Mouse (Mus musculus) lung, postnatal 0 days (tissue): ENCODE data around the gene Cxcr2. TPM values are rescaled to one million over a fixed set of nuclear protein-coding genes. Genes with fewer than 3 reads are reported as not detected.

ENCODE experiments used
- ATAC-seq: fragments of 200-750 bp; cut with Nextera tagmentation; 2 replicates; pipeline ENCODE4 v1.8.0; 2017; ENCODE audit warnings: moderate library complexity
- DNase-seq: peaks from one replicate; pipeline ENCODE4 v3.0.0-alpha.2; 2016; ENCODE audit warnings: low spot score
- H3K27ac ChIP-seq: fragments of 300-500 bp; sonication (generic); 2 replicates; pipeline ENCODE4 v1.5.1; 2014; ENCODE audit warnings: antibody characterized with exemption, mild to moderate bottlenecking, low read length, mixed read lengths
- H3K27me3 ChIP-seq: fragments of 300-500 bp; sonication (generic); replicated peaks from 2 replicates; pipeline ENCODE4 v1.6.1; 2014; ENCODE audit warnings: low read length, mixed read lengths; ENCODE audit not compliant: insufficient read depth
- H3K36me3 ChIP-seq: fragments of 300-500 bp; sonication (generic); 2 replicates; pipeline ENCODE4 v1.6.1; 2014; ENCODE audit warnings: low read length, mixed read lengths; ENCODE audit not compliant: insufficient read depth
- H3K4me1 ChIP-seq: fragments of 300-500 bp; sonication (generic); 2 replicates; pipeline ENCODE4 v1.6.1; 2014; ENCODE audit warnings: antibody characterized with exemption, low read depth, low read length, mixed read lengths; ENCODE audit not compliant: insufficient read depth
- H3K4me2 ChIP-seq: fragments of 300-500 bp; sonication (generic); replicated peaks from 2 replicates; pipeline ENCODE4 v1.6.1; 2014; ENCODE audit warnings: low read depth, mild to moderate bottlenecking, low read length, moderate library complexity, mixed read lengths
- H3K4me3 ChIP-seq: fragments of 300-500 bp; sonication (generic); 2 replicates; pipeline ENCODE4 v1.5.1; 2014; ENCODE audit warnings: low read depth, low read length
- H3K9ac ChIP-seq: fragments of 300-500 bp; sonication (generic); replicated peaks from 2 replicates; pipeline ENCODE4 v1.6.1; 2014; ENCODE audit warnings: low read depth, mild to moderate bottlenecking
- H3K9me3 ChIP-seq: fragments of 300-500 bp; sonication (generic); 2 replicates; pipeline ENCODE4 v1.6.1; 2016; ENCODE audit warnings: low read length, mixed read lengths
- CTCF ChIP-seq: IDR thresholded peaks from 2 replicates; pipeline ENCODE4 v1.5.1; 2016; ENCODE audit warnings: antibody characterized with exemption, mild to moderate bottlenecking
- EP300 ChIP-seq: IDR thresholded peaks from 2 replicates; pipeline ENCODE4 v1.6.1; 2016; ENCODE audit warnings: antibody characterized with exemption, mild to moderate bottlenecking, control low read depth
- WGBS: fragments of 180-500 bp; shearing (Covaris S2); extraction: QIAGEN DNeasy Blood & Tissue Kit; methylation state at CpG from one replicate; pipeline ENCODE4 v1.1.7; 2014; 5-methylcytosine and 5-hydroxymethylcytosine counted together
- polyA plus RNA-seq: library from polyadenylated mRNA; unstranded; fragments of >200 nt; fragmentation: Nextera tagmentation; extraction: Ambion mirVana; gene quantifications from 2 replicates; pipeline ENCODE4 v1.2.1, GENCODE M21; 2015

The Cxcr2 gene
- polyA plus RNA-seq, 1 experiment from 2014 or later = 1.9 TPM

DNA sequence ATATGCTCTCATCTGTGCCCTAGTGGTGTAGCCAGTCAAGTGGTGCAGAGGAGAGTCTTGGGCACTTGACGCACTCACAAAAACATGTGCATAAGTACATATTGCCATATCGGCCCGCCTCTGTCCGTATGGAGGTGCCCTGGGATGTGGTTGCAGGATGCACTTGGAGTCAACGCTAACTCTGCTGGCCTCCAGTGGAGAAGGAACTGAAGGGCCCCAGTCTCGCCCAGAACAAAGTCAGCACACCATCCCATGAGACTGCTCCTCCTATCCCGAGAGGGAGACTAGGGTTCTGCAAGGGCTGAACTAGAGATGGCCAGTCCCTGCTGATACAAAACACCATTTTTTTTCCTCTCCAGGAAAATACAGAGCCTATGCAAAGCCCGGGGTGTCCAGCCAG is 30.6 kb upstream of the Cxcr2 start:
- Histone ChIP-seq H3K4me2 (no peak overlapping the region), H3K4me3 (no peak overlapping the region), H3K36me3 (no peaks in the 10 kb centered on the region), H3K27ac (no peak overlapping the region), H3K9me3 (no peaks in the 10 kb centered on the region), H3K9ac (no peak overlapping the region), H3K27me3 (no peaks in the 10 kb centered on the region), H3K4me1 (peaks cover 7% of the 10 kb centered on the region; the same call in 1 of the 2 replicates)
- ATAC-seq (no peak), DNase-seq (peak; percentile 47)
- TF ChIP-seq EP300 (no peak), CTCF (no peak; the same call in 1 of the 2 replicates)
- WGBS = 50% methylated on average over 8 of the region's 8 CpGs

- TF ChIP-seq EP300 = no peak
- no peak for TF ChIP-seq CTCF
- Histone ChIP-seq H3K4me1 (peaks cover 7% of the 10 kb centered on the region; the same call in 1 of the 2 replicates), H3K4me2 (peak within 1 kb of the TSS; percentile 85), H3K9ac (peak within 1 kb of the TSS; percentile 32), H3K4me3 (peak within 1 kb of the TSS; percentile 53), H3K27ac (peak within 1 kb of the TSS; percentile 14; the same call in 1 of the 2 replicates), H3K9me3 (no peaks in the 10 kb centered on the region), H3K27me3 (no peaks in the 10 kb centered on the region), H3K36me3 (no peaks in the 10 kb centered on the region)
- peak; percentile 75 for DNase-seq
- WGBS = 3% methylated on average over 74 of the region's 84 CpGs
- peak; percentile 81 for ATAC-seq
Measured at GRCm38 (mm10) chr1:74124021-74124981, 29.5 kb upstream of the Cxcr2 start, which contains the start of gene Tns1. TSS of gene Tns1 (minus strand) at chr1:74124449.

GRCm38 (mm10) chr1:74124991-74125552 is 28.7 kb upstream of the Cxcr2 start, which contains the start of gene Rufy4:
TSS of gene Rufy4 (plus strand) at chr1:74125541.
- H3K27ac ChIP-seq = no peak within 1 kb of the TSS
- peak within 1 kb of the TSS; percentile 32 for H3K9ac ChIP-seq
- H3K27me3 ChIP-seq = no peaks in the 10 kb centered on the region
- H3K9me3 ChIP-seq = no peaks in the 10 kb centered on the region
- H3K4me1 ChIP-seq = peaks cover 7% of the 10 kb centered on the region; the same call in 1 of the 2 replicates
- peak within 1 kb of the TSS; percentile 53 for H3K4me3 ChIP-seq
- H3K4me2 ChIP-seq = peak within 1 kb of the TSS; percentile 85
- 1% methylated on average over 12 of the region's 12 CpGs for WGBS
- peak; percentile 87 for DNase-seq
- no peaks in the 10 kb centered on the region for H3K36me3 ChIP-seq
- peak; percentile 86 for TF ChIP-seq CTCF
- TF ChIP-seq EP300 = no peak
- ATAC-seq = peak; percentile 34

DNA sequence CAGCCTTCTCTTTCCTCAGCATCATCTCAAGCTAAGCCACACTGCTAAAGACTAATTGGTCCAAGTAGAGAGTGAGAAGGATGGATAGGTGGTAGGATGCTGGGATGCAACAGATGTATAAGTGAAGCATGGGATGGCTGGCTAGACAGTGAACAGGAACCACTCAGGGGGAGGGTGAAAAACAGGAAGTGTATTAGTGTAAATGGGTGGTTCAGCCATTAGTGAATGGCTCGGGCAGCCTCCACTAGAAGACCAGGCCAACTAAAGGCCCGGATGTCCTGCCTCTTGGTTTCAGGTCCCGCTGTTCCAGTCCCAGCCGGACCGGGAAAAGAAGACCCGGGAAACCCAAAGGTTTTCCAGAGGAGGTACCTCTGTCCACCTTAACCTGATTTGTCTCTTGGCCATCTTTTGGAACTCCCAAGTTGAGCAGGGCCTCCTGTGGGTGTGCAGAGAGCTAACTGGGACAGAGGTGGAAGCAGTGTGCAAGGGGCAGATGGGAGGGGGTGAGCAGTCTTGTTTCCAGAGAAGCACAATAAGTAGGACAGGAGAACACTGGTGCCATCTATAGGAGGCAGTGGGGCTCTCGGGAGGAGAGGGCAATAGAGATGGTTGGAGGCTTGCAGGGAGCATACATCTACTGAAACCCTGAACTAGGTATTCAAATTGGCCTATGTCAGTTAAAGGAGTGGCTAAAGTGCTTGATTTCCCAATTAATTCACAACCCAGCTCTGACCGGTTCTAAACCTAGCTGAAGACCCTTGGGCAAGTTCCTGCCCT is 22.7 kb upstream of the Cxcr2 start:
- Histone ChIP-seq H3K27me3 (no peaks in the 10 kb centered on the region), H3K4me3 (no peak overlapping the region), H3K9ac (no peak overlapping the region), H3K4me2 (no peak overlapping the region), H3K36me3 (no peaks in the 10 kb centered on the region), H3K9me3 (no peaks in the 10 kb centered on the region), H3K4me1 (no peaks in the 10 kb centered on the region), H3K27ac (no peak overlapping the region)
- no peak for ATAC-seq
- TF ChIP-seq EP300 = no peak
- WGBS = 88% methylated on average over 8 of the region's 8 CpGs
- no peak for DNase-seq

DNA sequence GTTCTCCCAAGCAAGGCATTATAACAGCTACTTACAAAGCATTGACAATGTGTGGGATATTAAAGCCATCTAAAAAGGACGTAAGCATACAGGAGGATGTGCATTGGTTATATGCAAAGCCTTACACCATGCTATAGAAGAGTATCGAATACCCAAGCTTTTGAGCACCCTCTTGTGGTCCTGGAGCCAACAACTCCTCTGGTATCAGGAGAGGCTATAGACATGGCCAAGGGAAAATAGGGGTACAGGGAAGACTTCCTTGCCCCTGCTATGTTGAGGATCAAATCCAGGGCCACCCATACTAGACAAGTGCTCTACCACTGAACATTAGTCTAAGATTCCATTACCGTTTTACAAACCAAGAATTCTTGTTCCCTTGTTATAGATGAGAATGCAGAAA is 21.8 kb upstream of the Cxcr2 start:
- ATAC-seq (no peak), DNase-seq (no peak)
- Histone ChIP-seq H3K27me3 (no peaks in the 10 kb centered on the region), H3K36me3 (no peaks in the 10 kb centered on the region), H3K9ac (no peak overlapping the region), H3K4me3 (no peak overlapping the region), H3K27ac (no peak overlapping the region), H3K9me3 (no peaks in the 10 kb centered on the region), H3K4me2 (no peak overlapping the region), H3K4me1 (no peaks in the 10 kb centered on the region)
- TF ChIP-seq CTCF = peak; percentile 40
- TF ChIP-seq EP300 = no peak
- 59% methylated on average over 3 of the region's 3 CpGs for WGBS

DNA sequence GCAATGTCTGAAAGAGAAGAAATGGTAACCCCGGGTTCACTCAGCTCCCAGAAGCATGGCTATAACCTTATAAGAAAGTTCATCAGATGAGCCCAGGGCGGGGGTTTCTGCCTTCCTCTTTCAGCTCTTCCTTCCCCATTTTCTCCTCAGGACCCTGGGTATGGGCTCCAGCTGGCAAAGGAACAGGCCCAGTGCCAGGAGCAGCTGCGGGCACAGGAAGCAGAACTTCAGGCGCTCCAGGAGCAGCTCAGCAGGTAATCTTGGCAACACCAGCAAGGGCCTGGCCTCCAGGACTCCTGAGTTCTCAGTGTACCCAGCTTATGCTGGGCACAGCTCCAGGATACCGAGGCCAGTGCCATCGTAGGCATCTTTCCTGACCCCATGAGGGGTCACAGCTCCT is 19.8 kb upstream of the Cxcr2 start:
- ATAC-seq (no peak), DNase-seq (no peak)
- H3K36me3 ChIP-seq = no peaks in the 10 kb centered on the region
- no peaks in the 10 kb centered on the region for H3K4me1 ChIP-seq
- no peak overlapping the region for H3K27ac ChIP-seq
- no peaks in the 10 kb centered on the region for H3K27me3 ChIP-seq
- no peak overlapping the region for H3K9ac ChIP-seq
- no peaks in the 10 kb centered on the region for H3K9me3 ChIP-seq
- H3K4me3 ChIP-seq = no peak overlapping the region
- TF ChIP-seq EP300 (no peak), CTCF (no peak)
- no peak overlapping the region for H3K4me2 ChIP-seq
- WGBS = 63% methylated on average over 6 of the region's 6 CpGs
